In the genomic region with DNA sequence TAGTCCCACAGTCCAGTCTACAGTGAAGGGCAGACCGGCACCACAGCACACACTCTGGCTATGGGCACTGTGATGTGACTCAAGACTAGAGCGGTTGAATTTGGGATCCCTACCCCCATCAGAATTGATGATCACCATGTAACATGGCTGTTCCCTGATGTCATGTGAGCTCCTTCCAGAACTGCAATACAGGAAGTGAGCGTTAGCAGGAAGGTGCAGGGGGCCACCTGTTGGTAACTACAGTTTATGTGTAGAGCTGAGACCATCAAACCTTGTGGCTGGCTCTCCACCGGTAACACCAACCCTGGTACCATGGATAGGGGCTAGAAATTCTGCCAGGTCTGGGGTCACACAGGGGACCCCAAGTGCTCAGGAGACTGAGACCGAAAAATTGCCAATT, we compare ENCODE assay signal across 10 mouse cellular contexts. TPM values are rescaled to one million over a fixed set of nuclear protein-coding genes. Genes with fewer than 3 reads are reported as not detected.
DNase-seq lines count a peak whose midpoint lies in the region; ATAC-seq and TF ChIP-seq lines count a peak whose summit lies in the region.
"Had no signal": no experiment of that assay in that cellular context is flagged by ENCODE, and none has a peak within 500 bp of the region (broad histone marks: within the 10 kb centered on the region; RNA-seq: fewer than 3 reads in every experiment).

No protein-coding gene starts in this region.

- H3K9me3 ChIP-seq in hindbrain, embryonic 16.5 days (ENCODE audit: control insufficient read depth, low read length), result no peaks in the 10 kb centered on the region
- H3K9me3 ChIP-seq: liver, embryonic 15.5 days had no signal

- no peak overlapping the region for H3K4me3 ChIP-seq in hindbrain, embryonic 16.5 days (ENCODE audit: low read length)
- no peak overlapping the region for H3K4me3 ChIP-seq in thymus, adult 2 months (ENCODE audit: control insufficient read depth, insufficient read depth, low read length)
- H3K4me3 ChIP-seq: liver, embryonic 15.5 days had no signal

- ATAC-seq in hindbrain, embryonic 16.5 days, result no peak

- peak overlapping the region; percentile 81 for H3K27ac ChIP-seq in hindbrain, embryonic 16.5 days (ENCODE audit: low read depth, low read length)
- H3K27ac ChIP-seq in thymus, adult 2 months (ENCODE audit: control insufficient read depth, insufficient read depth, low read length), result no peak overlapping the region
- H3K27ac ChIP-seq: liver, embryonic 15.5 days had no signal

- no peak for TF ChIP-seq CTCF in thymus, adult 2 months (IDR thresholded peaks at IDR 0.05; ENCODE audit: borderline replicate concordance, control insufficient read depth, extremely low read depth, insufficient read depth, low read length, poor library complexity)

- H3K4me1 ChIP-seq in hindbrain, embryonic 16.5 days (ENCODE audit: control insufficient read depth, insufficient read depth, low read depth, low read length), result peaks cover 28% of the 10 kb centered on the region
- peaks cover 2% of the 10 kb centered on the region; the same call in 1 of the 2 replicates for H3K4me1 ChIP-seq in thymus, adult 2 months (replicated peaks; ENCODE audit: control insufficient read depth, insufficient read depth, low read length)

- no peaks in the 10 kb centered on the region for H3K27me3 ChIP-seq in hindbrain, embryonic 16.5 days (replicated peaks; ENCODE audit: control insufficient read depth, insufficient read depth, low read length)
- no peaks in the 10 kb centered on the region for H3K27me3 ChIP-seq in thymus, adult 2 months (ENCODE audit: control insufficient read depth, insufficient read depth, low read length)
- H3K27me3 ChIP-seq: liver, embryonic 15.5 days had no signal

- no peaks in the 10 kb centered on the region for H3K36me3 ChIP-seq in hindbrain, embryonic 16.5 days (ENCODE audit: control insufficient read depth, insufficient read depth, low read length)
- no peaks in the 10 kb centered on the region for H3K36me3 ChIP-seq in thymus, adult 2 months (ENCODE audit: control insufficient read depth, insufficient read depth, low read length)
- H3K36me3 ChIP-seq: liver, embryonic 15.5 days had no signal

- no peak overlapping the region for H3K4me2 ChIP-seq in hindbrain, embryonic 16.5 days (ENCODE audit: low read length)
- H3K4me2 ChIP-seq: liver, embryonic 15.5 days had no signal

- H3K9ac ChIP-seq in hindbrain, embryonic 16.5 days (ENCODE audit: low read depth, low read length), result no peak overlapping the region; the same call in 1 of the 2 replicates
- H3K9ac ChIP-seq: liver, embryonic 15.5 days had no signal

- TF ChIP-seq POLR2A in thymus, adult 2 months (IDR thresholded peaks at IDR 0.05; ENCODE audit: control insufficient read depth, extremely low read depth, insufficient read depth, low read length, poor library complexity), result no peak

- 59% methylated on average over 5 of the region's 5 CpGs for WGBS in hindbrain, embryonic 16.5 days
- WGBS in thymus, adult 2 months, result 69% methylated on average over 5 of the region's 5 CpGs

- DNase-seq in kidney, postnatal 14 days, result peak; percentile 13
- no peak for DNase-seq in kidney, adult 8-10 months
- DNase-seq in brain, adult 2 months (ENCODE audit: low read depth, low spot score), result peak; percentile 63
- peak; percentile 39 for DNase-seq in thymus, adult 2 months
- DNase-seq in spleen, postnatal 4 days (ENCODE audit: low spot score in 2 of 2), result no peak
- DNase-seq in cerebellum, postnatal 36 days, result no peak
- DNase-seq in urinary bladder, postnatal 36 days (ENCODE audit: low spot score in 2 of 2), result no peak
- DNase-seq: heart, adult 18-20 months had no signal

RNA-seq across cellular contexts. Expression of gene P4htm, which starts 8.2 kb away (rescaled TPM):
- 40.1 and 40.2 TPM in 2 replicates for polyA plus RNA-seq in hindbrain, embryonic 16.5 days (2015; fragmentation: Nextera tagmentation; extraction: Ambion mirVana)
- polyA plus RNA-seq in thymus, adult 2 months (2012; rRNA removed), result 6.6 and 10.5 TPM in 2 replicates

RNA-seq across cellular contexts. Expression of gene Wdr6, which starts 10.7 kb away (rescaled TPM):
- 326 and 352 TPM in 2 replicates for polyA plus RNA-seq in hindbrain, embryonic 16.5 days (2015; fragmentation: Nextera tagmentation; extraction: Ambion mirVana)
- 106 and 112 TPM in 2 replicates for polyA plus RNA-seq in thymus, adult 2 months (2012; rRNA removed)

RNA-seq across cellular contexts. Expression of gene Dalrd3, which starts 19.5 kb away (rescaled TPM):
- 328 and 331 TPM in 2 replicates for polyA plus RNA-seq in hindbrain, embryonic 16.5 days (2015; fragmentation: Nextera tagmentation; extraction: Ambion mirVana)
- 418 and 504 TPM in 2 replicates for polyA plus RNA-seq in thymus, adult 2 months (2012; rRNA removed)

RNA-seq across cellular contexts. Expression of gene Ndufaf3, which starts 22.0 kb away (rescaled TPM):
- 71.8 and 78.2 TPM in 2 replicates for polyA plus RNA-seq in hindbrain, embryonic 16.5 days (2015; fragmentation: Nextera tagmentation; extraction: Ambion mirVana)
- polyA plus RNA-seq in thymus, adult 2 months (2012; rRNA removed), result 65.5 and 74.2 TPM in 2 replicates

RNA-seq across cellular contexts. Expression of gene Impdh2, which starts 29.1 kb away (rescaled TPM):
- polyA plus RNA-seq in hindbrain, embryonic 16.5 days (2015; fragmentation: Nextera tagmentation; extraction: Ambion mirVana), result 101 and 110 TPM in 2 replicates
- polyA plus RNA-seq in thymus, adult 2 months (2012; rRNA removed), result 160 and 200 TPM in 2 replicates

Comparison
In these comparisons a context has a peak if more than half of its experiments do, and no peak if none do; other contexts are left out.
1. DNase-seq: peak in kidney, postnatal 14 days (single experiment), brain, adult 2 months (single experiment) and thymus, adult 2 months (single experiment); none in kidney, adult 8-10 months (0 of 2), spleen, postnatal 4 days (0 of 2), cerebellum, postnatal 36 days (0 of 2) and urinary bladder, postnatal 36 days (0 of 2).